In the genomic region with DNA sequence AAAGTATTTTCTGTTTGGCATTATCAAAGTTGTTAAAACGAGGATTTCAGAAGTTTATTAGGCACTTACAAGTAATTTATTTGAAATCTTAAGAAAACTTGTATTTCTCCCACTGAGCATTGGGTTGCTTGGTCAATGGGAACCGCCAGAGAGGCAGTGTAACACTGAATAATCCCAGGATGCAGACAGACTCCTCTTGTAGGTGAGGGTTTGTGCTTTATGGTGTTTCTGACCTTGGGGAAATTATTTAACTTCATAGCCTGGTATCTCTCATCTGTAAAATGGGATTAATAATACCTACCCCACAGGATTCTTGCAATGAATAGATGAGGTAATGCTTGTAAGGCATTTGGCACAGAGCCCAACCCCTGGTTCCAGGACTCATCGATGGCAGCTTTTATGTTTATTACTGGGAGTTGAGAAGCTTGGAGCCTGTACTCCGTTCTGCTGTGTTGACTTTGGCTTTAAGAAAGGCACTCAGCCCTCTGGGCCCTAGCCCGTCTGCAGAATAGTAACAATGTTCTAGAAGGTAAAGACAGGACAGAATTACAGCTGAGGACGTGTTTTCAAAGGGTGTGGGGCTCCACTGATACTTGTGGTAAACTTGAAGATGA, we compare ENCODE assay signal across 13 mouse cellular contexts. TPM values are rescaled to one million over a fixed set of nuclear protein-coding genes. Genes with fewer than 3 reads are reported as not detected.
DNase-seq lines count a peak whose midpoint lies in the region; ATAC-seq and TF ChIP-seq lines count a peak whose summit lies in the region.
"Had no signal": no experiment of that assay in that cellular context is flagged by ENCODE, and none has a peak within 500 bp of the region (broad histone marks: within the 10 kb centered on the region; RNA-seq: fewer than 3 reads in every experiment).

No protein-coding gene starts in this region.

- DNase-seq in forebrain, postnatal 0 days = no peak
- DNase-seq in layer of hippocampus, adult 2 months (ENCODE audit: low spot score in 2 of 2) = no peak
- DNase-seq in layer of hippocampus, postnatal 14 days (ENCODE audit: low spot score in 2 of 2) = no peak
- peak; percentile 18 for DNase-seq in urinary bladder, postnatal 14 days (ENCODE audit: low spot score)
- no peak for DNase-seq in urinary bladder, adult 2 months (ENCODE audit: low spot score)
- DNase-seq in gastrocnemius, adult 2 months = no peak
- no peak for DNase-seq in embryo, embryonic 10 days (ENCODE audit: low spot score)
- DNase-seq: B cell, adult 2 months; cerebellum, adult 11 months; heart, postnatal 36 days had no signal

- TF ChIP-seq CTCF in forebrain, postnatal 0 days (IDR thresholded peaks at IDR 0.05; ENCODE audit: low read depth) = no peak
- TF ChIP-seq CTCF in layer of hippocampus, adult 2 months (conservative IDR thresholded peaks at IDR 0.05) = no peak
- TF ChIP-seq CTCF in gastrocnemius, adult 2 months (IDR thresholded peaks at IDR 0.05) = no peak

- WGBS in forebrain, embryonic 12.5 days = 58% methylated on average over 6 of the region's 6 CpGs
- 48% methylated on average over 6 of the region's 6 CpGs for WGBS in forebrain, postnatal 0 days

- intact Hi-C loops in gastrocnemius, adult 2 months (cut with DNase I) = no loop called here

- peaks cover 19% of the 10 kb centered on the region for H3K36me3 ChIP-seq in forebrain, embryonic 12.5 days (replicated peaks)
- peaks cover 3% of the 10 kb centered on the region; the same call in 1 of the 2 replicates for H3K36me3 ChIP-seq in forebrain, postnatal 0 days (ENCODE audit: insufficient read depth)

- no peaks in the 10 kb centered on the region for H3K27me3 ChIP-seq in forebrain, embryonic 12.5 days
- no peaks in the 10 kb centered on the region for H3K27me3 ChIP-seq in forebrain, postnatal 0 days (ENCODE audit: insufficient read depth, low read length)

- peaks cover 39% of the 10 kb centered on the region for H3K4me1 ChIP-seq in forebrain, embryonic 12.5 days
- no peaks in the 10 kb centered on the region for H3K4me1 ChIP-seq in forebrain, postnatal 0 days (ENCODE audit: insufficient read depth)

- no peak overlapping the region for H3K4me3 ChIP-seq in forebrain, embryonic 12.5 days (replicated peaks)
- H3K4me3 ChIP-seq in forebrain, postnatal 0 days (ENCODE audit: low read depth, low read length) = no peak overlapping the region
- H3K4me3 ChIP-seq in layer of hippocampus, adult 2 months = no peak overlapping the region
- H3K4me3 ChIP-seq in gastrocnemius, adult 2 months = no peak overlapping the region

- no peaks in the 10 kb centered on the region for H3K9me3 ChIP-seq in forebrain, embryonic 12.5 days
- no peaks in the 10 kb centered on the region for H3K9me3 ChIP-seq in forebrain, postnatal 0 days (ENCODE audit: low read length)

- H3K9ac ChIP-seq in forebrain, embryonic 12.5 days = no peak overlapping the region
- H3K9ac ChIP-seq in forebrain, postnatal 0 days = no peak overlapping the region

- ATAC-seq in forebrain, embryonic 12.5 days (ENCODE audit: low FRiP score) = no peak
- no peak; the same call in 1 of the 2 replicates for ATAC-seq in forebrain, postnatal 0 days

- 0 out of 2 replicates have a peak overlapping the region, but pooled peaks have one; percentile 10 for H3K27ac ChIP-seq in forebrain, embryonic 12.5 days
- H3K27ac ChIP-seq in forebrain, postnatal 0 days (ENCODE audit: low read depth, low read length) = no peak overlapping the region
- peak overlapping the region; percentile 43; the same call in 1 of the 2 replicates for H3K27ac ChIP-seq in layer of hippocampus, adult 2 months
- no peak overlapping the region for H3K27ac ChIP-seq in gastrocnemius, adult 2 months
- H3K27ac ChIP-seq: kidney, postnatal 0 days had no signal

- H3K4me2 ChIP-seq in forebrain, embryonic 12.5 days = no peak overlapping the region
- H3K4me2 ChIP-seq in forebrain, postnatal 0 days (ENCODE audit: low read depth) = no peak overlapping the region

RNA-seq across cellular contexts. Expression of a gene that starts 37.0 kb away (rescaled TPM):
- polyA plus RNA-seq in forebrain, embryonic 12.5 days (2016; fragmentation: Nextera tagmentation; extraction: Ambion mirVana) = 165 and 177 TPM in 2 replicates
- total RNA-seq in forebrain, postnatal 0 days (2014; rRNA removed) = 63.6 and 65.4 TPM in 2 replicates
- 104 TPM in 2 replicates for polyA plus RNA-seq in forebrain, postnatal 0 days (2015; fragmentation: Nextera tagmentation; extraction: Ambion mirVana)
- 10 to 100 TPM; 36.9 to 42.7 TPM for total RNA-seq in layer of hippocampus, adult 2 months (2021)
- 10 to 100 TPM; 39.9 to 40.3 TPM for total RNA-seq in layer of hippocampus, postnatal 14 days (2021)
- polyA plus RNA-seq in urinary bladder, adult 2 months (2012; rRNA removed) = 4.4 and 4.9 TPM in 2 replicates
- 1 to 10 TPM; 2.6 to 8.5 TPM for total RNA-seq in gastrocnemius, adult 2 months (2021)
- total RNA-seq: monocyte, adult 5-6 weeks had no signal

Comparison
In these comparisons a context has a peak if more than half of its experiments do, and no peak if none do; other contexts are left out.
1. H3K27ac ChIP-seq: peak in forebrain, embryonic 12.5 days (single experiment) and layer of hippocampus, adult 2 months (single experiment); none in forebrain, postnatal 0 days (single experiment) and gastrocnemius, adult 2 months (single experiment).